Mouse (Mus musculus) forebrain, embryonic 12.5 days (tissue): ENCODE results near the gene Drd4. TPM values are rescaled to one million over a fixed set of nuclear protein-coding genes. Genes with fewer than 3 reads are reported as not detected.

Experiments used
- ATAC-seq: fragments of 200-750 bp; cut with Nextera tagmentation; 2 replicates; pipeline ENCODE4 v1.8.0; 2017; ENCODE audit warnings: moderate TSS enrichment; ENCODE audit not compliant: low FRiP score
- H3K27ac ChIP-seq: fragments of 300-500 bp; sonication (generic); 2 replicates; pipeline ENCODE4 v1.5.1; 2016; ENCODE audit warnings: mild to moderate bottlenecking
- H3K27me3 ChIP-seq: fragments of 300-500 bp; sonication (generic); 2 replicates; pipeline ENCODE4 v1.6.1; 2016; ENCODE audit warnings: mild to moderate bottlenecking
- H3K36me3 ChIP-seq: fragments of 300-500 bp; sonication (generic); replicated peaks from 2 replicates; pipeline ENCODE4 v1.6.1; 2016; ENCODE audit warnings: mild to moderate bottlenecking
- H3K4me1 ChIP-seq: fragments of 300-500 bp; sonication (generic); 2 replicates; pipeline ENCODE4 v1.6.1; 2016
- H3K4me2 ChIP-seq: fragments of 300-500 bp; sonication (generic); 2 replicates; pipeline ENCODE4 v1.6.1; 2016; ENCODE audit warnings: mild to moderate bottlenecking, moderate library complexity
- H3K4me3 ChIP-seq: fragments of 300-500 bp; sonication (generic); replicated peaks from 2 replicates; pipeline ENCODE4 v1.5.1; 2016; ENCODE audit warnings: mild to moderate bottlenecking
- H3K9ac ChIP-seq: fragments of 300-500 bp; sonication (generic); 2 replicates; pipeline ENCODE4 v1.6.1; 2016; ENCODE audit warnings: mild to moderate bottlenecking
- H3K9me3 ChIP-seq: fragments of 300-500 bp; sonication (generic); 2 replicates; pipeline ENCODE4 v1.6.1; 2016
- WGBS: fragments of 180-500 bp; shearing (Covaris S2); methylation state at CpG from one replicate; pipeline ENCODE4 v1.1.7; 2016; 5-methylcytosine and 5-hydroxymethylcytosine counted together
- polyA plus RNA-seq: library from polyadenylated mRNA; unstranded; fragments of >200 nt; fragmentation: Nextera tagmentation; extraction: Ambion mirVana; gene quantifications from 2 replicates; pipeline ENCODE4 v1.2.1, GENCODE M21; 2016

The Drd4 gene
- polyA plus RNA-seq, 1 experiment from 2014 or later = 0.38 TPM

DNA sequence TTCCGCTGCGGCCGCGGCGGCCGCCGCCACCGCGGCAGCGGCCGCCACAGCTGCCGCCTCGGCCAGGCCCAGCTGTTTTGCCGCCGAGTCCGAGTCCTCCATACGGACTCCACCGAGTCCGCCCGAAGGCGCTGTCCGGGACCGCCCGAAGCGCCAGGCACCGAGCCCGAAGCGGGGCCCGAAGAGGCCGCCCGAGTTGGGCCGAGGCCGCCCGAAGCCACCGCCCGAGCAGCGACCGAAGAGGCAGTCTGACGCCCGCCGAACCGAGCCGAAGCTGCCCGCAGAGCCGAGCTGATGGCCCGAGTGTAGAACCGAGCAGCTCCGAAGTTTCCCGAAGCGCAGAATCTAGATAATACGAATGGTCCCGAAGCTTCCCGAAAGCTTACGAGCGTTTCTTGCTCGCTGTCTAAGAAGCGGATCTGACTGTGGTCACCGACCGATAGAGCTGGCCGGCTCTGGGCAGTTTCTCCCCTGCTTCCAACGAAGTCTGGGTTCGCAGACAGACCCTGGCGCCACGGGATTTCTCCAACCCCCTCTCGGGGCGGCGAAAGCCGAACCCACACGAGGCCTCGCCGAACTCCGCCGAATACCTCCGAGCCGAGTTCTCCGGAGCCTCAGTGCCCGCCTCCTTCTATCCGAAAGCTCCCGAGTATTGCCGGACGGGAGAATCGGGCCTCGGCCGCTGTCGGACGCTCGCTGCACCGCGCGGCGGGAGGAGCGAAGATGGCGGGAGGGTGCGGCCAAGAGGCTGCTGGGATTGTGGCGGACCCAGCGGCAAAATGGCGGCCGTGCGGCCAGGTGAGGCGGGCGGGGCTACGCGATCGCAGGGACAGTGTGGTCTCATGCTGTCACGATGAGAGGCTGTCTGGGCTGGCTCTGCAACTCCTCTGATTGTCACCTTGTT lies 35.9 kb downstream of the Drd4 start, which contains the start of the genes Deaf1 and Tmem80:
Gene Deaf1 (minus strand): TSS at position 222 of the 904 bp plus-strand sequence.
Gene Tmem80 (plus strand): TSS at position 271 of the 904 bp plus-strand sequence.
- peak within 1 kb of the TSS; percentile 99 for H3K27ac ChIP-seq
- peaks cover 31% of the 10 kb centered on the region for H3K4me1 ChIP-seq
- H3K36me3 ChIP-seq = peaks cover 24% of the 10 kb centered on the region
- under 1% methylated on average over 104 of the region's 105 CpGs for WGBS
- H3K9ac ChIP-seq = peak within 1 kb of the TSS; percentile 83
- H3K27me3 ChIP-seq = no peaks in the 10 kb centered on the region
- H3K9me3 ChIP-seq = no peaks in the 10 kb centered on the region
- ATAC-seq = peak; percentile 95
- H3K4me2 ChIP-seq = peak within 1 kb of the TSS; percentile 86
- H3K4me3 ChIP-seq = peak within 1 kb of the TSS; percentile 69

DNA sequence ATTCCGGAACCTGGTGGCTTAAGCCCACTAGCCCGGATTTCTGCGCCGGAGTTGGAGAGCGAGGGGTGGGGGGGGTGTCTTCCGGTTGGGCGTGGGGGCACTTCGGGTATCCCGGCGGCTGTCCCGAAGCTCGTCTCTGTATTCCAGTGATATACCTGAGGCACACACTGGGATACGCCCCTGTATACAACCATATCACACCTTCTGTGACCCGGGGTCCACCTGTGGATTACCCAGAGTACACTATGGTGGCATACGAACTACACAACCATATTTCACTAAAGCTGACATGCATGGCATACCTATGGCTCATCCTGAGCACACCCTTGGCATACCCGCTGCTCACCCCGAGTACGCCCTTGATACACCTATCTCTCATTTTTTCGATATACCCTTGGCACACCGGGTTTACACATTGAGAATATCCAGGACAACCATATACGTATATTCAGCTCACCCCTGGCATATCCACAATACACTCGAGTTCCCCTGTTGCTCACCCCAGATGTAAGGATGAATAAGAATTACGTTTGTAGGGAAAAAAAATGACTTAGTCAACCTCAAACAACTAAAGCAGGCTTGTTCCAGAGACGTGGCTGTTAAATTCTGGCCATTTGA lies 36.7 kb downstream of the Drd4 start:
- peak overlapping the region; percentile 99 for H3K27ac ChIP-seq
- ATAC-seq = peak; percentile 18
- H3K4me2 ChIP-seq = peak overlapping the region; percentile 86
- H3K4me1 ChIP-seq = peaks cover 31% of the 10 kb centered on the region
- no peaks in the 10 kb centered on the region for H3K27me3 ChIP-seq
- H3K36me3 ChIP-seq = peaks cover 24% of the 10 kb centered on the region
- peak overlapping the region; percentile 69 for H3K4me3 ChIP-seq
- 16% methylated on average over 24 of the region's 24 CpGs for WGBS
- H3K9ac ChIP-seq = peak overlapping the region; percentile 83
- H3K9me3 ChIP-seq = no peaks in the 10 kb centered on the region

DNA sequence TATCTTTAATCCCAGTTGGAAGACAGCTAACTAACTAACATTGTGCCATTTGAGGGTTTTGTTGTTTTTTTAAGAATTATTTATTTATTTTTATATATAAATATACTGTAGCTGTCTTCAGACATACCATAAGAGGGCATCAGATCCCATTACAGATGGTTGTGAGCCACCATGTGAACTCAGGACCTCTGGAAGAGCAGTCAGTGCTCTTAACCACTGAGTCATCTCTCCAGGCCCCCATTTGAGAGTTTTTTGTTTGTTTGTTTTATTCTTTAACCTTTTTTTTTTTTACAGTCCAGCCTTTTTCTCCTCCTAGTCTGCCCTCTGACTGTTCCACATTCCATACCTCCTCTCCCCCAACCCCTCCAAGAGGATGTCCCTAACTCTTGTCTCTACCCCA lies 38.9 kb downstream of the Drd4 start:
- Histone ChIP-seq H3K4me3 (no peak overlapping the region), H3K27ac (no peak overlapping the region), H3K27me3 (no peaks in the 10 kb centered on the region), H3K9ac (no peak overlapping the region), H3K9me3 (no peaks in the 10 kb centered on the region), H3K4me2 (no peak overlapping the region), H3K36me3 (peaks cover 30% of the 10 kb centered on the region), H3K4me1 (peaks cover 22% of the 10 kb centered on the region)
- no peak for ATAC-seq

DNA sequence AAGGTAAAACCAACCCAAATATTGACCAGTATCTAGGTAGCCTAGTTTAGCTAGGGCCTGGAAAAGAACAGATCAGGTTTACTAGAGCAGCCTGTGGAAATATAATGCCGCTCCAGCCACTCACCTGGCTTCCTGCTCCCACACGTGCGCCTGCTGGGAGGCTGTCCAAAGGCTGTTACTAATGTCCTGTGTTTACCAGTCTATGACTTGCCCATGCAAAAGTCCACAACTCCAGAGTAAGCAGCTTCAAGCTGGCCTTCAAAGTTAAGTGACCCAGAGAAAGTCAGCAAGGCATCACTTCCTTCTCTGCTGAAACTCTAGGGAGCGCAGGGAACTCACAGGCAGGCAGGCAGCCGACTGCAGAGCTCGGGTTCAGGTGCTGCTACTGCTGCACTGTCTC lies 40.2 kb downstream of the Drd4 start:
- peak overlapping the region; percentile 25; the same call in 1 of the 2 replicates for H3K9ac ChIP-seq
- H3K4me1 ChIP-seq = peaks cover 9% of the 10 kb centered on the region
- WGBS = 83% methylated on average over 6 of the region's 6 CpGs
- no peak overlapping the region for H3K27ac ChIP-seq
- ATAC-seq = no peak
- no peaks in the 10 kb centered on the region for H3K9me3 ChIP-seq
- H3K4me3 ChIP-seq = no peak overlapping the region
- no peak overlapping the region for H3K4me2 ChIP-seq
- H3K27me3 ChIP-seq = no peaks in the 10 kb centered on the region
- H3K36me3 ChIP-seq = peaks cover 36% of the 10 kb centered on the region

DNA sequence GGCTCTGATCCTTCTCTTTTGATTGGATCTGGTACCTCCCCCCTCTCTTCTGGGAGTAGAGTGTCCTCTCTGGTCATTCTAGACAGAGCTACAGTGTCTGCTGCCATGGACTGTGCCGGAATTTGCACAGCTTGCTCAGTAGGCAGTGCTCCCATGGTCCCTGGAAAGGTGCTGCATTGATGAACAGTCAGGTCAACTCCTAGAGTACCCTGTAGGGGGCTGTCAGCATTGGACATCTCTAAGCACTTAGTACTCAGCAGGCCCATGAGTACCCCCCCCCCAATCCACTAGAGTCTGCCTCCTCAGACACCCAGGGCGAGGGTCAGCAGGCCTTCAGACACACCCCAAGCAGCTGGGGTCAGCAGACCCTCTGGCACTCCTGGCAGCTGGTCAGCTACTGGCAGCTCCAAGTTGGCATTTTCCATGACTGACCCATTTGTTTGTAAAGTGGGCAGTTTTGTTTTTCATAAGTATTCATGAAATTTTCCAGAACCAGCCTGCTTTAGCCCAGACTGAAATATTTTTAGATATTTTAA lies 43.3 kb downstream of the Drd4 start:
- Histone ChIP-seq H3K36me3 (peaks cover 36% of the 10 kb centered on the region), H3K27ac (no peak overlapping the region), H3K4me1 (peaks cover 7% of the 10 kb centered on the region), H3K9me3 (no peaks in the 10 kb centered on the region), H3K9ac (no peak overlapping the region), H3K4me2 (no peak overlapping the region), H3K4me3 (no peak overlapping the region), H3K27me3 (peaks cover 25% of the 10 kb centered on the region)
- no peak for ATAC-seq
- WGBS = 82% methylated on average over 2 of the region's 2 CpGs

DNA sequence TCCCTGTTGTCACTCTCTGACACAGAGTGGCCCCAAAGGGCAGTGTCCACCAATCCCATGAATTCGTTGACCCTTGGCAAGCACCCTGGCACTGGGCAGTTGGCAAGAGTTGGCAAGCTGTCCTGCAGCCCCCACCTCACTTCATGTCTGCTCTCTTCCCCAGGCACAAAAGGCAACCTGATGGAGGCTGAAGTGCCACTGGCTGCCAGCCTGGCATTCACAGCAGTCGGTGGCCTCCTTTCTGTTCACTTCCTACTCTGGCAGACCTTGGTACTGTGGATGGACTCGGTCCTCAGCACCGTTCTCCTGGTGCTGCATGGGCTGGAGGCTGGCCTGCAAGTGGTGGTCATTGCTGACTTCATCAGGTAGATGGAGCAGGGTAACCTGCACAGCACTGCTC lies 43.9 kb downstream of the Drd4 start:
- WGBS = 94% methylated on average over 4 of the region's 4 CpGs
- Histone ChIP-seq H3K9ac (no peak overlapping the region), H3K4me3 (no peak overlapping the region), H3K27ac (no peak overlapping the region), H3K4me1 (peaks cover 7% of the 10 kb centered on the region), H3K36me3 (peaks cover 36% of the 10 kb centered on the region), H3K27me3 (peaks cover 25% of the 10 kb centered on the region), H3K4me2 (no peak overlapping the region), H3K9me3 (no peaks in the 10 kb centered on the region)
- ATAC-seq = no peak

DNA sequence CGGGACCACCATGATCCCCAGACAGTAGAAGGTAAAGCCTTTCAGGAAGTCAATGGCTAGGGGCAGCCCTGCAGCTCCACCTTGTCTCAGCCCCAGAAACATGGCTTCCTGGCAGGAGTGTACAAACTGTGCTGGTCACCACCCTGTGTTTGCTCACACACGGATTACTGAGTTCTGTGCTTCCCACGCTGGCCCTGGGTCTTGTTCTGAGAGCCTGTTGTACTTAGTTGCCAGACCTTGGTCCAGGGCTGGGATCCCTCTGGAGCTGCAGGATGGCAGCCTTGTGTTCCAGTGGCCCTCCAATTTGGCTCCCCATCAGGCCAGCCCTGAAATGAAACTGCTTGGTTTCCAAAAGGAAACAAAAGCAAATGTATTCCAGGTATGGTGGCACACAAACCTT lies 44.5 kb downstream of the Drd4 start:
- Histone ChIP-seq H3K27ac (no peak overlapping the region), H3K36me3 (peaks cover 36% of the 10 kb centered on the region)
- ATAC-seq = no peak

DNA sequence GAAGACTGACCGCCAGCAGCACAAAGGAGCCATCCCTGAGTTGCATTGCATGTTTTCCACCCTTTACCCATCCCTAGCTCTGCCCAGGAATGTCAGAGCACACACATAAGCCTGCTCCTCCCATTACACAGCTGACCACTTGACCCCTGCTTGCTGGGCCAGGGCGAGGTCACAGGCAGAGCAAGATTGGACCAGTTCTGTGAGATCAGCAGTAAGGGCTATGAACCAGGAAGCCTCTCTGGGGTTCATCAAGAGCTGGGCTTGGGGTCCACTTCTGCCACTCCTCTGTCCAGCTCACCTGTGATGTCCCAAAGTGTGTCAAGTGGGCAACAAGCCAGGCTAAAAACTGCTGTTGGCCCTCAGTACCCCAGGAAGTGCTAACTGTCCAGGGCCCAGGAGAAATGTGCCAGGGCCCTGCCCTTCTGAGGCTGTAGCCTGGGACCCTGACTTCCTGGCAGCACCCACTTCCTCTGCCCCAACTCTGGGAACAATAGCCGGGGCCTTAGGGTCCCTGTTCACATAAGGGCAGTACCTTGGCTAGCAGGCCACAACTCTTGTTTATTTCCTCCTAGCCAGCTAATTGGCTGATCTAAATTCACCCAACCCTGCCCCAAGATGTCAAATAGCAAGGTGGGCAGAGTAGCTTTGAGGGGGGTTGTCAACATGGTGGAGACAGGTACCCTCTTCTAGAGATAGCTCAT lies 46.1 kb downstream of the Drd4 start:
- 87% methylated on average over 3 of the region's 3 CpGs for WGBS
- no peak overlapping the region for H3K4me3 ChIP-seq
- peaks cover 29% of the 10 kb centered on the region for H3K27me3 ChIP-seq
- no peak overlapping the region for H3K9ac ChIP-seq
- ATAC-seq = no peak
- no peak overlapping the region for H3K27ac ChIP-seq
- H3K36me3 ChIP-seq = peaks cover 29% of the 10 kb centered on the region
- H3K9me3 ChIP-seq = no peaks in the 10 kb centered on the region
- H3K4me2 ChIP-seq = no peak overlapping the region
- peaks cover 7% of the 10 kb centered on the region for H3K4me1 ChIP-seq

More for the DNA sequence above, 44.5 kb downstream of the Drd4 start:
- H3K4me1 ChIP-seq = peaks cover 7% of the 10 kb centered on the region
- H3K27me3 ChIP-seq = peaks cover 25% of the 10 kb centered on the region
- H3K9me3 ChIP-seq = no peaks in the 10 kb centered on the region
- no peak overlapping the region for H3K4me3 ChIP-seq
- no peak overlapping the region for H3K9ac ChIP-seq
- WGBS = 82% methylated on average over 3 of the region's 3 CpGs
- no peak overlapping the region for H3K4me2 ChIP-seq

DNA sequence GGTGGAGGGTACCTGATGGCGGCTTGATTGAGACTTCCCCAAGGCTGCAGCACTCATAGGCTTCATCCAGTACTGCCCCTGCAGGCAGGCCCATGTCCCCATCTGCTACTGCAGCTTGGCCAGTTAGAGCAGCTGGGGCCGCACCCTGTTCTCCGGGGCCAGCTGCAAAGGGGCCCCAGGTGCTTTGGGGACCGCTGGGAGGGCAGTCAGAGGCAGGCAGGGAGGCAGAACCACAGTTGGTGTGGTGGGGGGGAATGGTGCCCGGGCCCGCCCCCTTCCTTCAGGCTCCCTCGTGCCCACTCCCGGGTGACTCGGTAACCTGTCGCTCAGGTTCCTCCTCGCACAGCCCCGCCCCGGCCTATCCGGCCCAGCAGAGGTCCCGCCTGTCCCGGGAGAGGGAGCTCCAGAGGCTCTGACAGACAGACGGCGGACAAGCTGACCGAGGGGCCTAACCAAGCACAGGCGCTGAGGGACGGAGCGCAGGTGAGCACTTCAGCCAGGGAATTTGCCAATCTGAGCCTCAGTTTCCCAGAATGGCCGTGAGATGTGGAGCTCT lies 46.8 kb downstream of the Drd4 start, which contains the start of gene Eps8l2:
Gene Eps8l2 (plus strand): TSS at position 305 of the 556 bp plus-strand sequence.
- Histone ChIP-seq H3K4me2 (peak within 1 kb of the TSS; percentile 39), H3K9ac (peak within 1 kb of the TSS; percentile 49), H3K4me1 (peaks cover 7% of the 10 kb centered on the region), H3K9me3 (no peaks in the 10 kb centered on the region), H3K36me3 (peaks cover 22% of the 10 kb centered on the region), H3K27ac (no peak within 1 kb of the TSS), H3K4me3 (0 out of 2 replicates have a peak within 1 kb of the TSS, but pooled peaks have one; percentile 0), H3K27me3 (peaks cover 32% of the 10 kb centered on the region)
- 5% methylated on average over 23 of the region's 23 CpGs for WGBS
- no peak for ATAC-seq

DNA sequence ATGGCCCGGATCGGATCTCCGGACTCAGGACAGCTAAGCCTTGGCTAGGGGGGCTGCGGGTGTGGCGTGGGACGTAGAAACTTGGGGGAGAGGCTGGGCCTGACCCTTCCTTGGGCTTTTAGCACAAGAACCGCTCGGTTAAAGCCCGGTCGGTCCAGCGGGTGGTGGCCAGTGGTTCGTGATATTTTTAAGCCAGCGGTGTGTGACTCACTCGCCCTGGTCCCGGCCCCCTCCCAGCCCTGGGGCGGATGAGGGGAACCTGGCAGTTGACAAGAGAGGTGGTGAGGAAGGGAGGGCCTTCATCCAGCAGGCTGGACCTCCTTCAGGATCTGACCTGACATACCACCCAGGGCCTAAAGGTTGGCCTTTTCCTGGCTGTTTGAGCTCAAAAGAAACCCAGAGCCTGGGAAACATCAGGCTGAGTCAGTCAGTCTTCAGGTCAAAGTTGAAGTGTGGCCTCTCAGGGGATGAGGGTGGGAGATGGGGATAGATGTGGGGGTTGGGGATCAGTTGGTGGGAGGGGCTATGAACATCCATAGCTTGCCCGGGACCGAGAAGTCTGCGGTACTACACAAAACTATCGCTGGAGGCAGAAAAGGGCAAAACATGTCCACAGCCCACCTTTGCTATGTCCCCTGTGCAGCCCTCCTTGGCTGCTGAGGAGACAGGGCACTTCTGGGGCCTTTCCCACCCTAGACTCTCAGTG lies 47.6 kb downstream of the Drd4 start:
- peak overlapping the region; percentile 39 for H3K4me2 ChIP-seq
- H3K4me1 ChIP-seq = peaks cover 7% of the 10 kb centered on the region
- H3K27me3 ChIP-seq = peaks cover 32% of the 10 kb centered on the region
- peak overlapping the region; percentile 49; the same call in 1 of the 2 replicates for H3K9ac ChIP-seq
- H3K4me3 ChIP-seq = 0 out of 2 replicates have a peak overlapping the region, but pooled peaks have one; percentile 0
- H3K36me3 ChIP-seq = peaks cover 15% of the 10 kb centered on the region
- no peak for ATAC-seq
- 39% methylated on average over 20 of the region's 20 CpGs for WGBS
- H3K9me3 ChIP-seq = no peaks in the 10 kb centered on the region
- H3K27ac ChIP-seq = no peak overlapping the region

DNA sequence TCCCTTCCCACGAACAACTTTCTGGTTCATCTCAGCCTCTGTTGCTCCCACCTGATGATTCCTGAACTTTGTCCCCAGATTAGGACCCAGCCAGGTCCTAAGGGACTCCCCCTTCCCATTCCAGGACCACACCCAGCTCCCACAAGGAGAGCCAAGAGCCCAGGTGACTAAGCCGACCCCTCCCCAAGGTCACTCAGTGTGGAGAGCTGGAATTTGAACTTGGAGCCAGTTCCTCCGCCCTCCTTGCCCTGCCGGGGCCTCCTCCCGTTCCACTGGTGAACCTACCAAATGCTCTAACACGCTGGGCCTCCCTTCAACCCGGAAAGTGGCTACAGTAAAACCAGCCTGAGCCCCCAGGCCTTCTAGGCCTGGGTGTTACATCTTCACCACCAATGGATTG lies 48.2 kb downstream of the Drd4 start:
- no peak for ATAC-seq
- H3K9me3 ChIP-seq = no peaks in the 10 kb centered on the region
- no peak overlapping the region for H3K9ac ChIP-seq
- peaks cover 9% of the 10 kb centered on the region for H3K36me3 ChIP-seq
- whole genome bisulfite sequencing = 78% methylated on average over 7 of the region's 7 CpGs
- peaks cover 32% of the 10 kb centered on the region for H3K27me3 ChIP-seq
- H3K4me3 ChIP-seq = no peak overlapping the region
- H3K4me1 ChIP-seq = peaks cover 7% of the 10 kb centered on the region
- no peak overlapping the region for H3K27ac ChIP-seq
- H3K4me2 ChIP-seq = no peak overlapping the region
